Mouse (Mus musculus) lung, postnatal 0 days (tissue): ENCODE measurements around the gene Btnl2. TPM values are rescaled to one million over a fixed set of nuclear protein-coding genes. Genes with fewer than 3 reads are reported as not detected.

Experiments
- ATAC-seq: fragments of 200-750 bp; cut with Nextera tagmentation; 2 replicates; pipeline ENCODE4 v1.8.0; 2017; ENCODE audit warnings: moderate library complexity
- DNase-seq: peaks from one replicate; pipeline ENCODE4 v3.0.0-alpha.2; 2016; ENCODE audit warnings: low spot score
- H3K27ac ChIP-seq: fragments of 300-500 bp; sonication (generic); 2 replicates; pipeline ENCODE4 v1.5.1; 2014; ENCODE audit warnings: antibody characterized with exemption, mild to moderate bottlenecking, low read length, mixed read lengths
- H3K27me3 ChIP-seq: fragments of 300-500 bp; sonication (generic); replicated peaks from 2 replicates; pipeline ENCODE4 v1.6.1; 2014; ENCODE audit warnings: low read length, mixed read lengths; ENCODE audit not compliant: insufficient read depth
- H3K36me3 ChIP-seq: fragments of 300-500 bp; sonication (generic); 2 replicates; pipeline ENCODE4 v1.6.1; 2014; ENCODE audit warnings: low read length, mixed read lengths; ENCODE audit not compliant: insufficient read depth
- H3K4me1 ChIP-seq: fragments of 300-500 bp; sonication (generic); 2 replicates; pipeline ENCODE4 v1.6.1; 2014; ENCODE audit warnings: antibody characterized with exemption, low read depth, low read length, mixed read lengths; ENCODE audit not compliant: insufficient read depth
- H3K4me2 ChIP-seq: fragments of 300-500 bp; sonication (generic); replicated peaks from 2 replicates; pipeline ENCODE4 v1.6.1; 2014; ENCODE audit warnings: low read depth, mild to moderate bottlenecking, low read length, moderate library complexity, mixed read lengths
- H3K4me3 ChIP-seq: fragments of 300-500 bp; sonication (generic); 2 replicates; pipeline ENCODE4 v1.5.1; 2014; ENCODE audit warnings: low read depth, low read length
- H3K9ac ChIP-seq: fragments of 300-500 bp; sonication (generic); replicated peaks from 2 replicates; pipeline ENCODE4 v1.6.1; 2014; ENCODE audit warnings: low read depth, mild to moderate bottlenecking
- H3K9me3 ChIP-seq: fragments of 300-500 bp; sonication (generic); 2 replicates; pipeline ENCODE4 v1.6.1; 2016; ENCODE audit warnings: low read length, mixed read lengths
- CTCF ChIP-seq: IDR thresholded peaks from 2 replicates; pipeline ENCODE4 v1.5.1; 2016; ENCODE audit warnings: antibody characterized with exemption, mild to moderate bottlenecking
- EP300 ChIP-seq: IDR thresholded peaks from 2 replicates; pipeline ENCODE4 v1.6.1; 2016; ENCODE audit warnings: antibody characterized with exemption, mild to moderate bottlenecking, control low read depth
- WGBS: fragments of 180-500 bp; shearing (Covaris S2); extraction: QIAGEN DNeasy Blood & Tissue Kit; methylation state at CpG from one replicate; pipeline ENCODE4 v1.1.7; 2014; 5-methylcytosine and 5-hydroxymethylcytosine counted together
- polyA plus RNA-seq: library from polyadenylated mRNA; unstranded; fragments of >200 nt; fragmentation: Nextera tagmentation; extraction: Ambion mirVana; gene quantifications from 2 replicates; pipeline ENCODE4 v1.2.1, GENCODE M21; 2015

Gene Btnl2
- polyA plus RNA-seq, 1 experiment from 2014 or later: not detected

GRCm38 (mm10) chr17:34388513-34388912 is 33.9 kb downstream of the Btnl2 start:
- Histone ChIP-seq H3K27ac (no peak overlapping the region), H3K36me3 (no peaks in the 10 kb centered on the region), H3K27me3 (no peaks in the 10 kb centered on the region), H3K9me3 (no peaks in the 10 kb centered on the region), H3K4me1 (no peaks in the 10 kb centered on the region), H3K4me3 (no peak overlapping the region), H3K4me2 (no peak overlapping the region), H3K9ac (no peak overlapping the region)
- WGBS: 38% methylated on average over 4 of the region's 4 CpGs
- TF ChIP-seq CTCF (peak; percentile 74), EP300 (no peak)
- DNase-seq (peak; percentile 51), ATAC-seq (no peak)

GRCm38 (mm10) chr17:34391507-34391906 is 36.9 kb downstream of the Btnl2 start:
- no peak overlapping the region for H3K4me2 ChIP-seq
- no peaks in the 10 kb centered on the region for H3K9me3 ChIP-seq
- H3K9ac ChIP-seq: no peak overlapping the region
- no peaks in the 10 kb centered on the region for H3K27me3 ChIP-seq
- H3K27ac ChIP-seq: no peak overlapping the region
- DNase-seq (peak; percentile 8), ATAC-seq (no peak)
- WGBS: 51% methylated on average over 7 of the region's 7 CpGs
- no peak for TF ChIP-seq EP300
- no peak for TF ChIP-seq CTCF
- no peak overlapping the region for H3K4me3 ChIP-seq
- no peaks in the 10 kb centered on the region for H3K4me1 ChIP-seq
- no peaks in the 10 kb centered on the region for H3K36me3 ChIP-seq

DNA sequence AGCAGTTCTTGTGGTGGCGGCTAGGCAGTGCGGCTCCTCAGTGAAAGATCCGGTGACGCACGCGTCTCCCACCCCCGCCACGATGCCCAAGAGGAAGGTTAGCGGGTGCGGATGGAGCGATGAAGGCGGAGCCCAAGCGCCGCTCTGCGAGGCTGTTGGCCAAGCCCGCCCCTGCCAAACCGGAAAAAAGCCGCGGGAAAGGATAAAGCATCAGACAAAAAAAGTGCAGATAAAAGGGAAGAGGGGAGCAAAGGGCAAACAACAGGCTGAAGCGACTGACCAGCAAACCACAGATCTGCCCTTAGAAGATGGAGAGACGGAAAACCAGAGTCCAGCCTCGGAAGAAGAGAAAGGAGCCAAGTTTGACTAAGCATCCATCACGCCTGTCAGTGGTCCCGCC is 37.7 kb downstream of the Btnl2 start:
- Histone ChIP-seq H3K9me3 (no peaks in the 10 kb centered on the region), H3K4me1 (no peaks in the 10 kb centered on the region), H3K9ac (no peak overlapping the region), H3K4me2 (peak overlapping the region; percentile 33; the same call in 1 of the 2 replicates), H3K4me3 (0 out of 2 replicates have a peak overlapping the region, but pooled peaks have one; percentile 6), H3K36me3 (no peaks in the 10 kb centered on the region), H3K27me3 (no peaks in the 10 kb centered on the region), H3K27ac (no peak overlapping the region)
- TF ChIP-seq EP300 (no peak), CTCF (no peak)
- DNase-seq (peak; percentile 43), ATAC-seq (peak; percentile 49)
- 2% methylated on average over 24 of the region's 24 CpGs for WGBS

- Histone ChIP-seq H3K27me3 (no peaks in the 10 kb centered on the region), H3K27ac (no peak overlapping the region), H3K9ac (no peak overlapping the region), H3K36me3 (no peaks in the 10 kb centered on the region), H3K9me3 (no peaks in the 10 kb centered on the region), H3K4me3 (no peak overlapping the region), H3K4me1 (no peaks in the 10 kb centered on the region), H3K4me2 (no peak overlapping the region)
- TF ChIP-seq CTCF (peak; percentile 24; the same call in 1 of the 2 replicates), EP300 (no peak)
- 70% methylated on average over 5 of the region's 5 CpGs for whole genome bisulfite sequencing
- ATAC-seq (no peak), DNase-seq (no peak)
These were observed 42.7 kb downstream of the Btnl2 start for GRCm38 (mm10) chr17:34397357-34397756.

GRCm38 (mm10) chr17:34398058-34398710 is 43.6 kb downstream of the Btnl2 start:
- Histone ChIP-seq H3K27me3 (no peaks in the 10 kb centered on the region), H3K4me3 (peak overlapping the region; percentile 42; the same call in 1 of the 2 replicates), H3K9ac (no peak overlapping the region), H3K9me3 (no peaks in the 10 kb centered on the region), H3K27ac (no peak overlapping the region), H3K4me1 (no peaks in the 10 kb centered on the region), H3K4me2 (peak overlapping the region; percentile 74), H3K36me3 (no peaks in the 10 kb centered on the region)
- WGBS: 12% methylated on average over 9 of the region's 9 CpGs
- DNase-seq (peak; percentile 86), ATAC-seq (peak; percentile 92)
- TF ChIP-seq EP300 (no peak), CTCF (no peak)

DNA sequence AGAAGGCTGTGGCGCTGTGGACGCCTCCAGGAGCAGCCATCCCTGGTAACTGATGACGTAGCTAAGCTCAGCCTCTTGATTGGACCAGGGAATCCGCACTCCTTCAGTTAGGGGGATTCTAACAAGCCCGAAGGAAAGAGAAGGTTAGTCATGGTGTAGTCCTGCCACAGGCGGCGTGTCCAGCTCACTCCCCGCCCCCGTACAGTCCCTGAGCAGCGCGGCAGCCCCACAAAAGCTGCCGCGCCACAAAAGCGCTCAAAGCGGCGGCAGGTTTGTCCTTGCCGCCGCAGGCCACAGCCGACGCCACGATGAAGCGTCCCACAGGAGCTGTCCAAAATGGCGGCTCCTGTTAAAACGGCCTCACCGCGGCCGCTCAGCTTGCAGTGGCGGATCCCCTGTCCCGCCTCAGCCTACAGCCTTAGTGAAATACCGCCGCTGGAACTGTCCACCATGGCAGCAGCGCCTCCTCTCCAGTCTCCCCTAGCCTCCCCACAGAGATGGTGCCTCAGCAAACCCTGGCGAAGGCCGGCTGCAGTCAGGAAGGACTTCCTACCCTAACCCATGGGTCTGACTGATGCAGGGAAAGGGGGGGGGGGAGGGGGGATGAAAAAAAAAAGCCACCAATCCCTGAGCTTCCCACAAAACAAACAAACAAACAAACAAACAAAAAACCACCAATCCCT is 44.2 kb downstream of the Btnl2 start, which contains the start of gene BC051142:
Gene BC051142, plus strand, starts transcription at position 110 of the 683 bp plus-strand sequence.
- Histone ChIP-seq H3K36me3 (no peaks in the 10 kb centered on the region), H3K4me2 (peak within 1 kb of the TSS; percentile 74), H3K4me1 (no peaks in the 10 kb centered on the region), H3K9me3 (no peaks in the 10 kb centered on the region), H3K9ac (0 out of 2 replicates have a peak within 1 kb of the TSS, but pooled peaks have one; percentile 39), H3K4me3 (peak within 1 kb of the TSS; percentile 42), H3K27me3 (no peaks in the 10 kb centered on the region), H3K27ac (no peak within 1 kb of the TSS)
- DNase-seq: peak; percentile 76
- ATAC-seq: peak; percentile 94
- TF ChIP-seq EP300: no peak
- TF ChIP-seq CTCF: no peak
- WGBS: 7% methylated on average over 34 of the region's 34 CpGs
